Mouse (Mus musculus): ENCODE measurements around the gene Spag7. TPM values are rescaled to one million over a fixed set of nuclear protein-coding genes. Genes with fewer than 3 reads are reported as not detected.
A peak's percentile ranks its signal among the peaks of the same experiment; 100 is the strongest.

Gene Spag7
- polyA plus RNA-seq, 1 experiment from 2014 or later = 159 TPM

GRCm38 (mm10) chr11:70666687-70667086 lies 2.5 kb downstream of the Spag7 start:
- Histone ChIP-seq H3K27me3 (no peaks in the 10 kb centered on the region), H3K4me1 (peaks cover 30% of the 10 kb centered on the region), H3K4me3 (no peak overlapping the region), H3K36me3 (peaks cover 51% of the 10 kb centered on the region), H3K4me2 (no peak overlapping the region), H3K9me3 (no peaks in the 10 kb centered on the region), H3K9ac (no peak overlapping the region), H3K27ac (no peak overlapping the region)
- no peak for ATAC-seq (ENCODE audit: insufficient number of reproducible peaks, insufficient read depth, low FRiP score, low TSS enrichment, low read depth)
- 96% methylated on average over 8 of the region's 8 CpGs for WGBS

GRCm38 (mm10) chr11:70664741-70665140 lies 4.5 kb downstream of the Spag7 start:
- ATAC-seq (ENCODE audit: insufficient number of reproducible peaks, insufficient read depth, low FRiP score, low TSS enrichment, low read depth) = no peak
- H3K4me2 ChIP-seq = no peak overlapping the region
- no peak overlapping the region for H3K27ac ChIP-seq
- 92% methylated on average over 9 of the region's 9 CpGs for WGBS
- H3K9ac ChIP-seq = no peak overlapping the region
- peaks cover 61% of the 10 kb centered on the region for H3K36me3 ChIP-seq
- H3K9me3 ChIP-seq = no peaks in the 10 kb centered on the region
- H3K4me3 ChIP-seq = no peak overlapping the region
- no peaks in the 10 kb centered on the region for H3K27me3 ChIP-seq
- peaks cover 14% of the 10 kb centered on the region for H3K4me1 ChIP-seq

DNA sequence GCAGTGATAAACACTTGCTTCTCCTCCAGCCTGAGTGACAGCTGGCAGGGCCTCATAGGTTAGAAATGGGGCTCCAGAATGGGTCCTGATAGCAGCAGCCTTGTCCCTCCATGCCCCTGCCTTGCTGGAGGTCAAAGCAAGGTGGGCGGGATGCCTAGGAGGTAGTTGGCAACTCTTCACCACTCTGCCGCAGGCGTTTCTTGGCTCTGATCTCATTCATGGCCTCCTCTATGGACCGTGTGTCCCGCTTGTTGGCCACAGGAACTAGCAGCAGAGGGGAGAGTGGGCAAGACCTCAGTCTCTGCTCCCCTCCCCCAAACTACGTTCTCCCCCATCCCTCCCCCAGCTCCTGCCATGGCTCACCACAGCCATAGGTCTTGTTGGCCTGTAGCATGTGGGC lies 5.3 kb downstream of the Spag7 start:
- Histone ChIP-seq H3K4me2 (no peak overlapping the region), H3K4me3 (no peak overlapping the region), H3K4me1 (peaks cover 14% of the 10 kb centered on the region), H3K9me3 (no peaks in the 10 kb centered on the region), H3K27me3 (no peaks in the 10 kb centered on the region), H3K36me3 (peaks cover 61% of the 10 kb centered on the region), H3K27ac (no peak overlapping the region), H3K9ac (no peak overlapping the region)
- no peak for ATAC-seq (ENCODE audit: insufficient number of reproducible peaks, insufficient read depth, low FRiP score, low TSS enrichment, low read depth)
- WGBS = 88% methylated on average over 6 of the region's 6 CpGs

DNA sequence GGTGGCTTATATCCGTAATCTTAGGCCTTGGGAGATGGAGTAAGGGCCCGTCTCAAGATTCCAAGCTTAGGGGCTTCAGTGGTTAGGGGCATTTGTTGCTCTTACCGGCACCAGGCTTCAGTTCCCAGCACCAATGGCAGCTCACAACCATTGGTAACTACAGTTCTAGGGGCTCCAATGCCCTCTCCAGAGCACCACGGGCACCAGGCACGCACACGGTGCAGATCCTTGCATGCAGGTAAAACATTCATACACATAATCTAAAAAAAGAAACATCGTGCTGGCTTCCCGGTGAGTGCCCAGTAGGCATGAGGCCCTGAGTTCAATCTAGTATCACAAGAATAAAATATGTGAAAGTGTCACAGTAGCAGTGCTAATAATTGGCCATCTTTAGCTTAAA lies 6.1 kb downstream of the Spag7 start:
- no peak for ATAC-seq (ENCODE audit: insufficient number of reproducible peaks, insufficient read depth, low FRiP score, low TSS enrichment, low read depth)
- Histone ChIP-seq H3K9ac (no peak overlapping the region), H3K27ac (no peak overlapping the region), H3K4me2 (no peak overlapping the region), H3K9me3 (no peaks in the 10 kb centered on the region), H3K4me1 (peaks cover 21% of the 10 kb centered on the region), H3K36me3 (peaks cover 61% of the 10 kb centered on the region), H3K4me3 (no peak overlapping the region), H3K27me3 (no peaks in the 10 kb centered on the region)
- 90% methylated on average over 8 of the region's 8 CpGs for WGBS

GRCm38 (mm10) chr11:70660571-70660970 lies 8.6 kb downstream of the Spag7 start:
- Histone ChIP-seq H3K27ac (no peak overlapping the region), H3K27me3 (no peaks in the 10 kb centered on the region), H3K4me1 (peaks cover 33% of the 10 kb centered on the region), H3K36me3 (peaks cover 50% of the 10 kb centered on the region), H3K4me3 (no peak overlapping the region), H3K9me3 (no peaks in the 10 kb centered on the region), H3K4me2 (no peak overlapping the region), H3K9ac (no peak overlapping the region)
- no peak for ATAC-seq (ENCODE audit: insufficient number of reproducible peaks, insufficient read depth, low FRiP score, low TSS enrichment, low read depth)
- 87% methylated on average over 8 of the region's 8 CpGs for WGBS

- H3K36me3 ChIP-seq = peaks cover 34% of the 10 kb centered on the region
- H3K9ac ChIP-seq = 0 out of 2 replicates have a peak overlapping the region, but pooled peaks have one; percentile 100
- 69% methylated on average over 8 of the region's 8 CpGs for WGBS
- H3K4me3 ChIP-seq = no peak overlapping the region
- ATAC-seq (ENCODE audit: insufficient number of reproducible peaks, insufficient read depth, low FRiP score, low TSS enrichment, low read depth) = no peak
- H3K27me3 ChIP-seq = no peaks in the 10 kb centered on the region
- no peaks in the 10 kb centered on the region for H3K9me3 ChIP-seq
- peaks cover 34% of the 10 kb centered on the region for H3K4me1 ChIP-seq
- 0 out of 2 replicates have a peak overlapping the region, but pooled peaks have one; percentile 5 for H3K4me2 ChIP-seq
- H3K27ac ChIP-seq = peak overlapping the region; percentile 14; the same call in 1 of the 2 replicates
Measured at GRCm38 (mm10) chr11:70658942-70659341, 10.3 kb downstream of the Spag7 start.

DNA sequence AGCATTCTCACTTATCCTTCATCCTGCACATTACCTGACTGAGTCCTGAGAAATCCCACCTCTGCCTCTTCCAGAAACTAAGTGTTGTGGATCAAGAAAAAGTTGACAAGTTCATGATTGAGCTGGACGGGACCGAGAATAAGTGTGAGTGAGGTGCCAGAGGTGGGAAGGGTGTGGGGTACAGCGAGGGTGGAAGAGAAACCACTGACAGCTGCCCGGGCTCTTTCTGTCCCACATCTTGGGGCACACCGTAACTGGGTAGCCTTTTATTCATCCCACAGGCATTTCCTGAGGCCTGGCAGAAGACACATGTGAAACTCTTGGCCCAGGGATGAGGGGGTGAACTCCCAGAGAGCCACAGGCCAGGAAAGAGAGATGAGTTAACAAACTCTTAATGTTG lies 10.7 kb downstream of the Spag7 start:
- Histone ChIP-seq H3K27me3 (no peaks in the 10 kb centered on the region), H3K9me3 (no peaks in the 10 kb centered on the region), H3K27ac (peak overlapping the region; percentile 14; the same call in 1 of the 2 replicates), H3K4me1 (peaks cover 34% of the 10 kb centered on the region), H3K36me3 (peaks cover 29% of the 10 kb centered on the region), H3K4me3 (no peak overlapping the region), H3K9ac (0 out of 2 replicates have a peak overlapping the region, but pooled peaks have one; percentile 100), H3K4me2 (0 out of 2 replicates have a peak overlapping the region, but pooled peaks have one; percentile 5)
- ATAC-seq (ENCODE audit: insufficient number of reproducible peaks, insufficient read depth, low FRiP score, low TSS enrichment, low read depth) = no peak
- WGBS = 76% methylated on average over 5 of the region's 5 CpGs

DNA sequence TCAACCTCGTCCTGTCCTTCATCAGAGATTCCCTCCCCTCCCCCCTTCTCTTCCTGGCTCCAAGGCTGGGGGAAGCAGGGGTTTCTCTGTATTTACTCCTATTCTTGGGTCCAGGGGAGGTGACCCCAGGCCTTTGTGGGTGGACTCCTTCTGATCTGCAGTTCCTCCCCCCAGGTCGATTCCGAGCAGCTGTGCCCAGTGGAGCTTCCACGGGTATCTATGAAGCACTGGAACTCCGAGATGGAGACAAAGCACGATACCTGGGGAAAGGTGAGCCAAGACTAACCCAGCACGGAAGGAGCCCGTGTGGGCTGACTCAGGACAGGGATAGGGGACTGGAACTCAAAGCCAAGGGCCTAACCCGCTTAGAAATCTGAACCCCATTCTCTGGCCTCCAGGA lies 11.2 kb downstream of the Spag7 start:
- no peaks in the 10 kb centered on the region for H3K9me3 ChIP-seq
- H3K4me1 ChIP-seq = peaks cover 35% of the 10 kb centered on the region
- H3K4me2 ChIP-seq = 0 out of 2 replicates have a peak overlapping the region, but pooled peaks have one; percentile 97
- peak overlapping the region; percentile 14; the same call in 1 of the 2 replicates for H3K27ac ChIP-seq
- 47% methylated on average over 9 of the region's 9 CpGs for WGBS
- no peak for ATAC-seq (ENCODE audit: insufficient number of reproducible peaks, insufficient read depth, low FRiP score, low TSS enrichment, low read depth)
- no peak overlapping the region for H3K4me3 ChIP-seq
- no peaks in the 10 kb centered on the region for H3K27me3 ChIP-seq
- peaks cover 24% of the 10 kb centered on the region for H3K36me3 ChIP-seq
- 0 out of 2 replicates have a peak overlapping the region, but pooled peaks have one; percentile 100 for H3K9ac ChIP-seq

DNA sequence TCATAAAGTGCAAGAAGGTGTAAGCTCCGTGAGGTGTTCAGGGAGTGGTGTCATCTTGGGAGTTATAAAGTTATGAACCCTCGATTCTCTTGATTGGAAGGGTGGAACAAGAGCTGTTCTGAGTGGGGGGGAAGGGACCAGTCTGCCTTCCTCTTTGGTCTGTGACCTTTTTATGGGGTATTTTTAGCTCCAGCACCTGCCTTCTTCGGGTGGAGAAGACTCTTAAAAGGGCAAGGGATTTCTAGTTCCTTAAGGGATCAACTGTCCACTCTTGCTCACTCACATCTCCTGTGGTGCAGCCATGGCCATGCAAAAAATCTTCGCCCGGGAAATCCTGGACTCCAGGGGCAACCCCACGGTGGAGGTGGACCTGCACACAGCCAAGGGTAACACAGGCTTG lies 11.6 kb downstream of the Spag7 start:
- WGBS = 44% methylated on average over 6 of the region's 6 CpGs
- Histone ChIP-seq H3K27me3 (no peaks in the 10 kb centered on the region), H3K4me2 (peak overlapping the region; percentile 97; the same call in 1 of the 2 replicates), H3K27ac (peak overlapping the region; percentile 97), H3K9ac (peak overlapping the region; percentile 100; the same call in 1 of the 2 replicates), H3K4me3 (no peak overlapping the region), H3K4me1 (peaks cover 39% of the 10 kb centered on the region), H3K36me3 (peaks cover 24% of the 10 kb centered on the region), H3K9me3 (no peaks in the 10 kb centered on the region)
- no peak for ATAC-seq (ENCODE audit: insufficient number of reproducible peaks, insufficient read depth, low FRiP score, low TSS enrichment, low read depth)

- peaks cover 46% of the 10 kb centered on the region for H3K4me1 ChIP-seq
Measured at GRCm38 (mm10) chr11:70656964-70657363, 12.3 kb downstream of the Spag7 start, which contains the start of gene Eno3. Eno3 (plus strand) TSS chr11:70657202.

GRCm38 (mm10) chr11:70656456-70656927 lies 12.7 kb downstream of the Spag7 start:
- H3K4me3 ChIP-seq = peak overlapping the region; percentile 100
- H3K27me3 ChIP-seq = no peaks in the 10 kb centered on the region
- peak overlapping the region; percentile 97 for H3K27ac ChIP-seq
- peak overlapping the region; percentile 100 for H3K9ac ChIP-seq
- no peaks in the 10 kb centered on the region for H3K9me3 ChIP-seq
- 0 out of 2 replicates have a peak, but pooled peaks have one; percentile 17 for ATAC-seq (ENCODE audit: insufficient number of reproducible peaks, insufficient read depth, low FRiP score, low TSS enrichment, low read depth)
- peak overlapping the region; percentile 97 for H3K4me2 ChIP-seq
- 5% methylated on average over 16 of the region's 16 CpGs for WGBS
- peaks cover 49% of the 10 kb centered on the region for H3K4me1 ChIP-seq
- peaks cover 25% of the 10 kb centered on the region for H3K36me3 ChIP-seq

More at GRCm38 (mm10) chr11:70656964-70657363, 12.3 kb downstream of the Spag7 start, which contains the start of gene Eno3:
- 12% methylated on average over 3 of the region's 3 CpGs for WGBS
- Histone ChIP-seq H3K27ac (peak within 1 kb of the TSS; percentile 97), H3K27me3 (no peaks in the 10 kb centered on the region), H3K4me3 (peak within 1 kb of the TSS; percentile 100), H3K9me3 (no peaks in the 10 kb centered on the region), H3K4me2 (peak within 1 kb of the TSS; percentile 97), H3K36me3 (peaks cover 24% of the 10 kb centered on the region), H3K9ac (peak within 1 kb of the TSS; percentile 100)
- no peak for ATAC-seq (ENCODE audit: insufficient number of reproducible peaks, insufficient read depth, low FRiP score, low TSS enrichment, low read depth)
